Mouse (Mus musculus) ovary, adult 2 months (tissue): ENCODE data around the gene Rpap1. TPM values are rescaled to one million over a fixed set of nuclear protein-coding genes. Genes with fewer than 3 reads are reported as not detected.

Experiments
- polyA plus RNA-seq: library from polyadenylated mRNA; depleted of rRNA; stranded (reverse); fragments of >200 nt; gene quantifications from 2 replicates; pipeline ENCODE4 v1.2.3, GENCODE M21; 2012; rRNA removed

The Rpap1 gene
- 53.2 and 54.5 TPM in 2 replicates for polyA plus RNA-seq

DNA sequence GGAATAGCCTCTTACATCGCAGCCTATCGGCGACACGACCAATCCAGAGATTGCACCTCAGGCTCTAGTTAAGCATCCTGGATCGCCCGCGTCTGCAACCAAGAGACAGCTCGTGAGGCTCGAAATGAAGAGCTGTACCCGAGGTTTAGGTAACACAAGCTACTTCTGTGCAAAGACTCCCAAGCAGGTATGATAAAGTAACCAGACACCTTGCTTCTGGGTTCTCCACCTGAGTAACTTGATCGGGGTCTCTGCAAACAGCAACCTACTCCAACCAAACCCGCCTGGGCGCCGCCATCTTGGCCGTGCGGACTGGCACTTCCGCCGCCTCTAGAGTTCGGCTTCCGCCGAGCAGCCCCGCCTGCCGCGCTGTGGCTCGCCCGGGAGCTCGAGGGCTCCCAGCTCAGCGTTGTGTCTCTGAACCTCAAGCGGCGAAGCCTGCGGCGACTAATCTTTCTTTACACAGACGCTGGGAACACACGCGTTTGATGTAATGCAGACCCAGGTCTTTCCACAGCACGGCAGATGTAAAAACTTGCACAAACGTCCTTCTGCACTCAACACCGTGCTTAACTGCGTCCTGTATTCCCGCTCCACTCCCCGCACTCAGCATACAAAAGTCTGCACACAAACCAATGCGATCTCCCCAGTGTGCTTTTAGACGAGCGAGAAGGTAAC is at the start of gene Rpap1:
Gene Rpap1 (minus strand): TSS at position 332 of the 678 bp plus-strand sequence.

DNA sequence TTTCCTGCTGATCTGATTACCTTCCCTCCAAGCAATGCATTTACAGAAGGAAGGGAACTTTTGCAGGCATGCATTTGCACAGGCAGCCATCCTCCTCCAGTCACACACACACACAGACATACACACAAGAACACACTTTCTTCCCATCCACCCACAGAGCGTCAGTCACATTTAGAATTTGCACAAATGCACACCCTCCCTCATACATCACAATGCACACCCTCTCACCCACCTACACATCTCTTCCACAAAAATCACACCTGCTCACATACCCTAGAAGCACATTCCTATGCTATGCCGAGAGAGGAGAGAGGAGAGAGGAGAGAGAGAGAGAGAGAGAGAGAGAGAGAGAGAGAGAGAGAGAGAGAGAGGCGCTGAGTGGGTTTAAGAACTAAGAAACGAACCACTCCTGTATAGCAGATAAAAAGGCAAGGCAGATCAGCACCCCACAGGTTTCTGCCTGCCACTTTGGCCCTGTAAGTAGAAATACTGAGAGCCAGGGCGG is 10.0 kb upstream of the Rpap1 start, which contains the start of gene Tyro3:
Gene Tyro3 (plus strand): TSS at position 455 of the 505 bp plus-strand sequence.

DNA sequence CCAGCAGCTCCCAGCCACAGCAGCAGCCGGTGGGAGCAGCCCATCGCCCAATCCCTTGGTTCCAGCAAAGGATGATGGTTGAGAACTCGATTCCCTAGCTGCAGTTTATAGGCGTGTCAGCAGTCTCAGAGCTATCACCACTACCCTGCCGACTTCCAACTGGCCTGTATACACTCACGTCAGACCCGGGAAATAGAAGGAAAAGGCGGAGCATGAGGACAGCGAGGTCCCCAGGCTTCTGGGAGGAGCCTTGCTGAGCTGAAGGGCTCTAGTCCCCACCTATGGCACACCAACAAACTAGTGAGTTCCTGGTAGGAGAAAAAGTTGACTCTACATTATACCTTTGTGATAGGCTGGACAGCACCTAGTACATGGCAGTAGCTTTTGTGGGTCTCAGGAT is 27.1 kb downstream of the Rpap1 start, which contains the start of gene Ltk:
Gene Ltk (minus strand): TSS at position 181 of the 400 bp plus-strand sequence.

DNA sequence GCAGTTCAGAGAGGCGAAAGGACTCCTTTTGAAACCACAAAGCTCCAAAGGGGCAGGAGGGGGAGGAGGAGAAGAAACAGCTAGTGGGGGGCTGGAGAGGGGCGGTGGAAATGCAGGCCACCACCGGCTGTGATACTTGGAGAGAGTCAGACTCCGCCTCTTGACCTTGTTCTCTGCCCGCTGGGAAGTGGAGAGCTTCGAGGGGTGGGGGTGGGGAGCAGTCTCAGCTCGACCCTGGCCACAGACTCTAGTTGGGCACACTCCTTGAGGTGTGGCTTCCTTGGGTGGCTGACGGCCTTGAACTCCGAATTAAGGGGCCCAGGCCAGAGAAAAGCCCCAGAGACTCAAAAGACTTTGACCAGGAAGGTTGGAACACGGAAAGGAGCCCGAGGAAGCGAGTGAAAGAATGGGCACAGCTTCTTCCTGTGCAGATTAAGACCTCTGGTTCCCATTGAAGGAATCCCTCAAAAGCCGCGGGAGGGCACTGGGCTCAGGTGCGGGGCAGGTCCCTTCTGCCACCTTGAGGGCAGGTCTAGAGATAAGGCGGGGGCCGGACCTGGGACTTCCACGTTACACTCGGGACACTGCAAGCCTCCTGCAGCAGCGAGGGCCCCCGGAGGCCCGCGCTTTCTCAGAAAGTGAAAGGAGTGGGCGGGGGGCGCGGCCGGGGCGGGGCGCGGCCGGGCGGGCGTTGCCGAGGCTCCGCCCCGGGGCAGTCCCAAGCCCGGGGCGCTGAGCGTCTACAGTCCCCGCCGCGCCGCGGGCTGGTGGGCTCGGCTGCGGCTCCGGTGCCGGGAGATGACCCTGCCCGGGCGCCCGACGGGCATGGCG is 45.5 kb downstream of the Rpap1 start, which contains the start of gene Itpka:
Gene Itpka (plus strand): TSS at position 757 of the 831 bp plus-strand sequence.

Other genes starting within 250 kb of the Rpap1 start
- gene Exd1, start 239.9 kb downstream of the Rpap1 start, polyA plus RNA-seq, result 0.42 and 0.48 TPM in 2 replicates
- 71.4 and 76.0 TPM in 2 replicates for gene Chp1, start 239.8 kb downstream of the Rpap1 start, polyA plus RNA-seq
- 0.69 and 1.2 TPM in 2 replicates for gene Nusap1, start 169.2 kb downstream of the Rpap1 start, polyA plus RNA-seq
- 8.3 and 10.6 TPM in 2 replicates for gene Oip5, start 169.1 kb downstream of the Rpap1 start, polyA plus RNA-seq
- gene Ndufaf1, start 124.7 kb downstream of the Rpap1 start, polyA plus RNA-seq, result 1.7 and 2.1 TPM in 2 replicates
- gene Rtf1, start 112.5 kb downstream of the Rpap1 start, polyA plus RNA-seq, result 7.8 and 8.9 TPM in 2 replicates
- 6.8 and 8.2 TPM in 2 replicates for gene Itpka, start 45.2 kb downstream of the Rpap1 start, polyA plus RNA-seq
- gene Ltk, start 27.1 kb downstream of the Rpap1 start, polyA plus RNA-seq, result 1.1 and 1.9 TPM in 2 replicates
- gene Tyro3, start 10.2 kb upstream of the Rpap1 start, polyA plus RNA-seq, result 32.2 and 33.1 TPM in 2 replicates
- gene Mga, start 109.7 kb upstream of the Rpap1 start, polyA plus RNA-seq, result 15.4 and 24.5 TPM in 2 replicates
- 37.5 and 44.7 TPM in 2 replicates for gene Mapkbp1, start 185.2 kb upstream of the Rpap1 start, polyA plus RNA-seq
- gene Jmjd7, start 239.9 kb upstream of the Rpap1 start, polyA plus RNA-seq, result 10.5 and 17.7 TPM in 2 replicates
- 11.2 and 13.4 TPM in 2 replicates for gene Gm28042, start 240.0 kb upstream of the Rpap1 start, polyA plus RNA-seq
- gene Pla2g4b, start 245.9 kb upstream of the Rpap1 start, polyA plus RNA-seq, result 10.9 and 11.3 TPM in 2 replicates